Mouse (Mus musculus) CH12.LX (cell line): ENCODE measurements at regions not wholly inside any gene's neighbourhood (a gene's known extent, or its start where the extent isn't known, plus 50 kb on each side); places are given as distances from the start of the nearest gene placed in this dataset.

Experiments used
- DNase-seq: peaks from one replicate; pipeline ENCODE4 v3.0.0-alpha.2; 2013; ENCODE audit errors: extremely low read depth
- H3K27ac ChIP-seq: 2 replicates; pipeline ENCODE4 v1.5.1; 2012; ENCODE audit warnings: low read depth, mild to moderate bottlenecking, control low read depth, moderate library complexity; ENCODE audit not compliant: insufficient read depth
- H3K27me3 ChIP-seq: replicated peaks from 2 replicates; pipeline ENCODE3; 2012; ENCODE audit warnings: inconsistent platforms
- H3K36me3 ChIP-seq, 2 experiments: replicated peaks in 1 of 2; 2 replicates each; pipeline versions ENCODE3 to v1.6.1; 2012; ENCODE audit warnings: inconsistent platforms in 1 of 2, low read length in 1 of 2, mild to moderate bottlenecking in 1 of 2, mixed read lengths in 1 of 2, moderate library complexity in 1 of 2; ENCODE audit not compliant: control insufficient read depth in 1 of 2, insufficient read depth in 1 of 2
- H3K4me1 ChIP-seq, 2 experiments: 2 replicates each; pipeline ENCODE4 v1.6.1; 2012; ENCODE audit warnings: inconsistent platforms in 1 of 2, moderate library complexity in 1 of 2; ENCODE audit not compliant: insufficient read depth in 2 of 2, control insufficient read depth in 1 of 2
- H3K4me2 ChIP-seq: 2 replicates; pipeline ENCODE4 v1.6.1; 2012; ENCODE audit warnings: low read depth, mild to moderate bottlenecking, control low read depth; ENCODE audit not compliant: poor library complexity, insufficient read depth, severe bottlenecking
- H3K4me3 ChIP-seq, 3 experiments: fragments of 150-350 bp in 1 of 3; sonication (generic) in 1 of 3; replicated peaks in 1 of 3; 2 replicates each; pipeline versions ENCODE3 to v1.5.1; 2011 to 2012; ENCODE audit warnings: low read depth in 2 of 3, low read length in 2 of 3, mild to moderate bottlenecking in 2 of 3, moderate library complexity in 2 of 3, control low read depth in 1 of 3, improper control_type of control experiment in 1 of 3, inconsistent platforms in 1 of 3, mixed read lengths in 1 of 3; ENCODE audit not compliant: poor library complexity in 1 of 3
- H3K79me2 ChIP-seq: replicated peaks from 2 replicates; pipeline ENCODE4 v1.6.1; 2012; ENCODE audit warnings: mild to moderate bottlenecking, moderate library complexity; ENCODE audit not compliant: control insufficient read depth, poor library complexity, insufficient read depth, severe bottlenecking; ENCODE audit errors: extremely low read depth
- H3K9ac ChIP-seq: 2 replicates; pipeline ENCODE4 v1.6.1; 2012; ENCODE audit warnings: low read depth, mild to moderate bottlenecking, control low read depth, moderate library complexity; ENCODE audit not compliant: insufficient read depth
- H3K9me3 ChIP-seq: replicated peaks from 2 replicates; pipeline ENCODE3; 2012; ENCODE audit warnings: low read length, inconsistent platforms, mixed read lengths
- BHLHE40 ChIP-seq: IDR thresholded peaks from 2 replicates; pipeline ENCODE4 v1.6.1; 2011; ENCODE audit warnings: mild to moderate bottlenecking, low read depth, low read length, improper control_type of control experiment
- CHD2 ChIP-seq: IDR thresholded peaks from 2 replicates; pipeline ENCODE4 v1.6.1; 2011; ENCODE audit warnings: low read length, improper control_type of control experiment
- CTCF ChIP-seq, 2 experiments: IDR thresholded peaks in 1 of 2; conservative IDR thresholded peaks in 1 of 2; 2 replicates each; pipeline ENCODE4 v1.5.1; 2011 to 2012; ENCODE audit warnings: low read depth in 2 of 2, low read length in 2 of 2, improper control_type of control experiment in 1 of 2, inconsistent platforms in 1 of 2, mild to moderate bottlenecking in 1 of 2, moderate library complexity in 1 of 2
- ELF1 ChIP-seq: IDR thresholded peaks from 2 replicates; pipeline ENCODE4 v1.6.1; 2014; ENCODE audit warnings: low read depth, mild to moderate bottlenecking, inconsistent platforms, low read length, improper control_type of control experiment
- EP300 ChIP-seq: IDR thresholded peaks from 2 replicates; pipeline ENCODE4 v1.6.1; 2011; ENCODE audit warnings: low read length, improper control_type of control experiment
- ETS1 ChIP-seq: conservative IDR thresholded peaks from 2 replicates; pipeline ENCODE4 v1.6.1; 2012; ENCODE audit warnings: low read depth, mild to moderate bottlenecking, inconsistent platforms, low read length, improper control_type of control experiment, moderate library complexity
- GABPA ChIP-seq: IDR thresholded peaks from 2 replicates; pipeline ENCODE4 v1.6.1; 2012; ENCODE audit warnings: low read depth, low read length, improper control_type of control experiment, inconsistent platforms; ENCODE audit not compliant: insufficient replicate concordance
- HCFC1 ChIP-seq: IDR thresholded peaks from 2 replicates; pipeline ENCODE4 v1.6.1; 2012; ENCODE audit warnings: low read depth, mild to moderate bottlenecking, inconsistent platforms, low read length, improper control_type of control experiment
- JUND ChIP-seq: conservative IDR thresholded peaks from 2 replicates; pipeline ENCODE4 v1.6.1; 2011; ENCODE audit warnings: low read depth, low read length, improper control_type of control experiment
- MAFK ChIP-seq: IDR thresholded peaks from 2 replicates; pipeline ENCODE4 v1.6.1; 2011; ENCODE audit warnings: low read length, improper control_type of control experiment; ENCODE audit not compliant: insufficient replicate concordance
- MAZ ChIP-seq: IDR thresholded peaks from 2 replicates; pipeline ENCODE4 v1.6.1; 2012; ENCODE audit warnings: low read depth, mild to moderate bottlenecking, inconsistent platforms, low read length, improper control_type of control experiment, moderate library complexity
- MEF2A ChIP-seq: IDR thresholded peaks from 2 replicates; pipeline ENCODE4 v1.6.1; 2014; ENCODE audit warnings: low read depth, mild to moderate bottlenecking, inconsistent platforms, low read length, improper control_type of control experiment, borderline replicate concordance
- NRF1 ChIP-seq: IDR thresholded peaks from 2 replicates; pipeline ENCODE4 v1.6.1; 2014; ENCODE audit warnings: low read depth, mild to moderate bottlenecking, inconsistent platforms, low read length, improper control_type of control experiment, moderate library complexity
- PAX5 ChIP-seq: IDR thresholded peaks from 2 replicates; pipeline ENCODE4 v1.6.1; 2012; ENCODE audit warnings: low read length, inconsistent platforms, mixed read lengths
- POLR2A ChIP-seq: IDR thresholded peaks from 2 replicates; pipeline ENCODE4 v1.6.1; 2011; ENCODE audit warnings: low read depth, mild to moderate bottlenecking, improper control_type of control experiment, low read length
- TBP ChIP-seq: conservative IDR thresholded peaks from 2 replicates; pipeline ENCODE4 v1.6.1; 2011; ENCODE audit warnings: low read depth, low read length, improper control_type of control experiment
- USF2 ChIP-seq: conservative IDR thresholded peaks from 2 replicates; pipeline ENCODE4 v1.6.1; 2011; ENCODE audit warnings: low read depth, low read length, improper control_type of control experiment
- ZC3H11A ChIP-seq: IDR thresholded peaks from 2 replicates; pipeline ENCODE4 v1.6.1; 2012; ENCODE audit warnings: low read depth, mild to moderate bottlenecking, inconsistent platforms, low read length, improper control_type of control experiment
- ZKSCAN1 ChIP-seq: IDR thresholded peaks from 2 replicates; pipeline ENCODE4 v1.6.1; 2012; ENCODE audit warnings: low read depth, inconsistent platforms, low read length, improper control_type of control experiment, borderline replicate concordance
- dilution Hi-C: fragments of 300-500 bp; cut with MboI; formaldehyde crosslinking; loops from 2 replicates; pipeline ENCODE4 v1.14.3; 2020; ENCODE audit warnings: low sequenced_read_pairs; ENCODE audit not compliant: extremely low pct_unique_long_range_greater_than_20kb, extremely low pct_ligation_motif_present
- in situ Hi-C: fragments of 300-500 bp; cut with MboI; formaldehyde crosslinking; loops from 3 replicates; pipeline ENCODE4 v1.14.3; 2019; ENCODE audit warnings: low sequenced_read_pairs, low pct_ligation_motif_present, low pct_unique_long_range_greater_than_20kb, mixed read lengths

DNA sequence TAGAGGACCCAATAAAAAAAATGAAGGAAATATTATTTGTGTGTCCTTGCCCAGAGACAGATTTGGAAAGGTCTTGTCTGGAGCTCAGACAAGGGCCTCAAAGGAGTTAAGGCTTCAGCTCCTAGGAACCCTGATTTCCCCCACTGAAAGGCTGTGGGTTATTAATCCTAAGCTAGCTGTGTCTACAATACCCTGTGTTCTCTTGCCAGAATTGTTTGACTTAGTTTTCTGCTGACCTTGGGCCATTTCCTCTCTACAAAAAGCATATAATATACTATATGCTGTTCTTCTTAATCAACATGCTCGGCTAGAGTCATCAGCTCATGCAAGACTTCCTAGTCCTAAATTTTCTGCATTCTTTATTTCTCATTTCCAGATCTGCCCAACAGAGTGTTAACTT lies 400.0 kb upstream of the Sema6d start:
- in situ Hi-C loops, result no loop called here
- Histone ChIP-seq H3K4me1 (no peaks in the 10 kb centered on the region), H3K36me3 (no peaks in the 10 kb centered on the region)

GRCm38 (mm10) chr2:123739688-123740087 lies 350.1 kb upstream of the Sema6d start:
- TF ChIP-seq PAX5 (no peak), MAFK (no peak), EP300 (no peak), NRF1 (no peak), CHD2 (no peak), MEF2A (no peak), POLR2A (no peak), USF2 (no peak), GABPA (no peak), HCFC1 (no peak), ELF1 (no peak), ZC3H11A (no peak), TBP (no peak), ETS1 (no peak), ZKSCAN1 (no peak)
- no peak for DNase-seq
- H3K4me2 ChIP-seq, result no peak overlapping the region
- in situ Hi-C loops (no loop called here), dilution Hi-C loops (no loop called here)
- H3K9ac ChIP-seq, result no peak overlapping the region
- no peaks in the 10 kb centered on the region for H3K27me3 ChIP-seq
- H3K9me3 ChIP-seq, result peaks cover 25% of the 10 kb centered on the region
- H3K4me3 ChIP-seq, result no peak overlapping the region
- H3K27ac ChIP-seq, result no peak overlapping the region
- H3K4me1 ChIP-seq, result no peaks in the 10 kb centered on the region
- no peaks in the 10 kb centered on the region for H3K79me2 ChIP-seq
- H3K36me3 ChIP-seq, result no peaks in the 10 kb centered on the region

More for the DNA sequence above, 400.0 kb upstream of the Sema6d start:
- H3K4me2 ChIP-seq, result no peak overlapping the region
- H3K79me2 ChIP-seq, result no peaks in the 10 kb centered on the region
- H3K9me3 ChIP-seq, result peaks cover 25% of the 10 kb centered on the region
- dilution Hi-C loops, result no loop called here
- no peak overlapping the region for H3K9ac ChIP-seq
- DNase-seq, result no peak
- no peak for TF ChIP-seq NRF1
- TF ChIP-seq BHLHE40, result no peak
- no peak for TF ChIP-seq CTCF (conservative IDR thresholded peaks at IDR 0.05 in 1 of 2, IDR thresholded peaks at IDR 0.05 in 1 of 2; ENCODE audit: low read depth in 2 of 2, low read length in 2 of 2)
- TF ChIP-seq, all 38 proteins: peak for 0
- no peaks in the 10 kb centered on the region for H3K27me3 ChIP-seq
- no peak overlapping the region for H3K27ac ChIP-seq
- no peak overlapping the region for H3K4me3 ChIP-seq

DNA sequence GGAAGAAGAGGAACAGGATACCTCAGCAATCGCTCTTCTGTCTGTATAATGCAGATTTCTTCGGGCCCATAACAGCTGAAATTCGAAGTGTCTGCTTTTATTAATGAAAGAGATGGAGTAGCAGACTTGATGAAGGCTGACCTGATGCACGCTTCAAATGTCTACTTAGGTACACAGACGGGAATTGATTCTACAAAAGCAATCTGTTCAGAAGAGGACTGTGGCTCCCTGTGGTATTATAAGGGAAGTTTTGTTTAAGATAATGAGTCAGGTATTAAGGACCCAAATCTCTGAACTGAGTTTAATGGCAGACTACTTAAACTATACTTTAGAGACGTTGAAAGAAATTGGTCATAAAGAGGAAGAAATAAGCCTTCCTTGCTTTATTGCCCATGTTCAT lies 349.2 kb upstream of the Sema6d start:
- Histone ChIP-seq H3K27me3 (no peaks in the 10 kb centered on the region), H3K36me3 (no peaks in the 10 kb centered on the region), H3K9ac (no peak overlapping the region), H3K27ac (no peak overlapping the region), H3K79me2 (no peaks in the 10 kb centered on the region)
- DNase-seq, result no peak
- TF ChIP-seq BHLHE40 (no peak), MAZ (no peak), JUND (no peak)
- TF ChIP-seq, all 38 proteins: peak for 0
- H3K4me1 ChIP-seq, result no peaks in the 10 kb centered on the region
- in situ Hi-C loops, result no loop called here
- H3K9me3 ChIP-seq, result peaks cover 22% of the 10 kb centered on the region
- dilution Hi-C loops, result no loop called here
- H3K4me3 ChIP-seq, result no peak overlapping the region
- H3K4me2 ChIP-seq, result no peak overlapping the region
